Mouse (Mus musculus) gastrocnemius, postnatal 4 days (tissue): ENCODE data around the gene Rerg. TPM values are rescaled to one million over a fixed set of nuclear protein-coding genes. Genes with fewer than 3 reads are reported as not detected.

Source experiments
- DNase-seq, 2 experiments: peaks; one replicate each; pipeline ENCODE4 v3.0.0; 2021 to 2022; ENCODE audit warnings: low spot score in 2 of 2, mixed read lengths in 2 of 2
- total RNA-seq, 2 experiments: library from RNA; stranded (reverse); gene quantifications; 2 replicates each; pipeline ENCODE4 v1.2.3; 2021

The Rerg gene
- total RNA-seq, 2 experiments from 2014 or later = 6.4 to 7.4 TPM

DNA sequence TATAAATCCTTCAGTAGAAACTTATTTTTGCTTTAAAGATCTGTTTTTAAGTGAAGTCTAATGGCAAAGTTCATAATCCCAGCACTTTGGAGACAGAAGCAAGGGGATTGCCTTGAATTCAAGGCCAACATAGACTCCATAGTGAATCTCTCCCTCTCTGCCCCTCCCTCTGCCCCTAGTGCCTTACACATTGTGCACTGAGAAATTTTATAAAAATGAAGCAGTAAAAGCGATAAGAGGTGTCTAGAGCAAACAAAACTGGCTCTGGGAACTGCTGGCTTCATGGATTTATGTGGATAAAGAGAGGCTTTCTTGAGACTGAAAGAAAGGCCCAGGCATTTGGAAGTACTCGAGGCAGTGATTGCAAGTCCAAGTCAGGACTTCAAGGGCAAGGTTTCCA, 145.8 kb downstream of the Rerg start:
- no peak for DNase-seq

DNA sequence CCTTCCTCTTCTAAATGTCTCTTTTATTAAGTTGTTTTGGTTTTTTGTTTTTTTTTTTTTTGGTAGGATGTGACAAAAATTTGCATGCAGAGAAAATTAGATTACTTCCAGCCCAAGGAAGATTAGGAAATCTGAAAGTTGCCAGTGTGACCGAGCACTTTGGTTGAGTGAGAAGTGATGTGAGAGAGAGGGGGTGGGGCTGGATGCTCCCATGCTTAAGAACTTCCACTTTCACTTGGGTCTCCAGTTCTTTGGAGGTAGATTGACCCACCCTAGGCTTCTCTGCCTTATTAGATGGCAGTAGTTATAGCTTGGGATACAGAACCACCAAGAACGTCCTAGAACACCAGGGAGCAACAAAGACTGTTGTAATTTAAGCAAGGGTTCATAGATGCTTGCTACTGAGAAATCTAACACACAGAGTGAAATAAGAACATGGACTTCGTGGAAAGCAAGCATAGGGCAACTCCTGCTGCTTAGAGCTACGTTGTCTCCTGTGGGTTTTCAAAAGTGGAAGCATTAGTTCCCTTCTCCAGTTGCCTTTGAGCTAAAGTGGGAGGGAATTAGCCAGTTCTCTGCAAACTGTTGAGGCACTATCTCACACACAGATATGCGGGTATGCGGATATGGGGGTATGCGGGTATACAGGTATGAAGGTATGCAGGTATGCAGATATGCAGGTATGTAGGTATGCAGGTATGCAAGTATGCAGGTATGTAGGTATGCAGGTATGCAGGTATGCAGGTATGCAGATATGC, 152.9 kb downstream of the Rerg start:
- no peak for DNase-seq

DNA sequence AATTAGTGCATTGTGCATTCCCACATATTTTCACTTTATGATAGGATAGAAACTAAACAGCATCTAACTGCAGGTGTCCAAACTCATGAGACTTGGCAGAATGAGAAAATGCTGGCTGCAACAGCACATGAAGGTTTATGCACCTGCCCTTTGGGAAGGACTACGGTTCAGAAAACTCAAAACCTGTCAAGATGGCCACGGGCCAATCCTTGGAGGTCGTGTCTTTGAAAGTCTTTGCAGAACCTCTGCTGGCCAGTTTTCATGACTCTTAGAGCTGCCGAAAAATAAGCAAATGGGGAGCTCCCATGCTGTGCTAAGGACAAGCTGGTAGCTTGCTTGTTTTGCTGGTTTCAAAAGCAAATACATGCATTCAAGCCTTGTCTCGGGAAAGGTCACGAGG, 156.0 kb downstream of the Rerg start:
- DNase-seq = no peak

DNA sequence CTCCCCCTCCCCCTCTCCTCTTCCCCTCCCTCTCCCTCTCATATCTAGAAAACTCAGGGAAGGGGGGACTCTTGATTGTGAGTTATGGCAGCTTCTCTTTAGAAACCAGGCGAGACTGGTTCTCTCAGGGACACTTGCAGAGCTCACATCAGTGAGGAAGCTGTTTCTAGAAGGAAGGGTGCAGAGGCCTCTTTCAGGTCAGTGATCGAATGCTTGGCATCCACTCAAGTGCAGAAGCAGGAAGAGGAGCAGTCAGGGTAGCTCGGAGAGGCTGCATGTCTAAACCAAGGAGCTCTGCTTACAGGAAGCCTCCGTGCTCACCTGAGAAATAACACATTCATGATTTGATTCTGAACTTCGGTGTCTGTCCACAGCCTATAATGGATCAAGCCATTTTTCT, 159.1 kb downstream of the Rerg start:
- DNase-seq = no peak

Other genes with a start within 250 kb of the Rerg start
- gene Erp27, start 248.3 kb downstream of the Rerg start, total RNA-seq = not detected
- not detected for gene Pde6h, start 246.7 kb downstream of the Rerg start, total RNA-seq
- 10 to 100 TPM; 28.4 to 31.1 TPM for gene Arhgdib, start 228.6 kb downstream of the Rerg start, total RNA-seq
- 1 to 10 TPM; 2.5 to 3.0 TPM for gene Ptpro, start 81.8 kb upstream of the Rerg start, total RNA-seq